Mouse (Mus musculus) c-Kit-positive CD71-positive TER-119-positive erythroid progenitor cells, embryonic 14.5 days (primary cell): ENCODE measurements around the gene Tectb.

Experiments used
- DNase-seq: peaks from one replicate; pipeline ENCODE4 v3.0.0-alpha.2; 2013; ENCODE audit warnings: low spot score

Tectb gene

DNA sequence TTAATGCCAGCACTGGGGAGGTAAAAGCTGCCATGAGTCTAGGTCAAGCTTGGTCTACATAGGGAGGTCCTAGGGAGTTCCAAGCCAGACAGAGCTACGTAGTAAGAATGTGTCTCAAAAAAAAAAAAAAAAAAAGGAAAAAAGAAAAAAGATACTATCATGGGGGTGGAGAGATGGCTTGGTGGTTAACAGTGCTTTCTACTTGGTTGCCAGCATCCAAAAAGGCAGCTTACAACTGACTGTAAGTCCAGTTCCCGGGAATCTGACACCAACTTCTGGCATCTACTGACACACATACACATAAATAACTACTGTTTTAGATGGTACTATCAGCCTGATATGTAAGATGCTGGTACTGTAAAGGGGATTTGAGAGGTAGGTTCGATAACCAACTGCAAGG lies 28.6 kb downstream of the Tectb start:
- no peak for DNase-seq

GRCm38 (mm10) chr19:55211698-55212097 lies 31.2 kb downstream of the Tectb start:
- no peak for DNase-seq

DNA sequence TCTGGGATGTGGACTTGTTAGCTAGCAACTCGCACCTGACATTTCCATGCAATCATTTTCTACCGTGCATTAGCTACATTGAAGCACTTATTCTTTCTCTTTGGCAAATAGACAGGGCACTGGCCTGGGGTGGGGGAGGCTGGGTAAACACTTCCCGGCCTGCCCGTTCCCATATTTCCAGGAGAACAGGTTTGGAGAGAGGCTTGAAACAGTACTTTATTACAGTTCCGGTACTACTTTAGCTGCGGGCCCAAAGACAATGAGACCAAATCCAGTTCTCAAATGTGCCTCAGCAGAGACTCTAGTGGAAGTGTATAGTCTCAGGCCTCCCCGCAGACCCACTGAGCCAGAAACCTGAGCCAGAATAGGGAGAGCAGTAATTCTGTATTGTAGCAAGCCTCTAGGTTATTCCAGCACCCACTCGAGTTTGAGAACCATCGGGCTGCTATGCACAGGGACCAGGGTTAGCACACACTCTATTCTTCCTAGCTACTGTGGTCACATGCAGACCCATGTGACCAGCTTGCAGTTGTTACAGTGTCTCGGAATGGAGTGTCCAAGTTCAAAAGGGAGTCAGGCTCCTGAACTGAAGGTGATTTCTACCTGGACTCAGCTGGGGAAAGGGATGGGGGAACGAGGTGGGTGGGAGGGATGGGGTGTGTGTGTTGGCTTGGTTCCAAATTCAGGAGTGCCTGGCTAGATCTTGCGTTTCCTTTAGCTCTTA lies 33.2 kb downstream of the Tectb start:
- no peak for DNase-seq

DNA sequence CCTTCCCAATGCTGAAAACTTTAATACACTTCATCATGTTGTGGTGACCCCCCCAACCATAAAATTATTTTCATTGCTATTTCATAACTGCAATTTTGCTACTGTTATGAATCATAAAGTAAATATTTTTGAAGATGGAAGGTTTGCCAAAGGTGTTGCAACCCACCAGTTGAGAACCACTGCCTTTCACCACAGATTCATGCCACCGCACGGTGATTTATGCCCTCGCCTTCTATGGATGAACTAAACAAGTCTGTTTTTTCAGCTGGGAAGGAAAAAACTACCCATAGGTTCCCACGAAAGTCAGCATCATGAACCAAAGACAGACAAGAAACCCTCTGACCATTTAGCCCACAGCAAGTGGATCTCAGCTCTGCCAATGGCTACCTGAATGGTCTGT lies 36.3 kb downstream of the Tectb start:
- DNase-seq, result no peak

DNA sequence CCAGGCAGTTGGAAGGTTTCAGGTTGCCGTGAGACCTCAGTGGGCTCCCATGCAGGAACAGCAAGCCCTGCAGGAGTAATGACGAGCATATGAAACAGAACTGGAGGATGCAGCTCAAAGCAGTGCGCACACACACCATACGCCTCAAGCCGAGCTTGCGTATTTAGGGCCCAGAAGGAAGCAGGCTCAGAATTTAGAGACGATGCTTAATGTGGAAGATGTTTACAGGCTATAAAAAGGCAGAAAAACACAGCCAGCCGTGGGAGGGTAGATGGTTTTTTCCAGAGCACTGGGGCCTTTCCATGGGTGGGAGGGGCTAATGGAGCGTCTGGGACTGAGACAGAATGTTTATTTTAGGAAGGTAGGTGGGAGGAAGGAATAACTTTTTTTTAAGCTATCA lies 36.8 kb downstream of the Tectb start:
- no peak for DNase-seq

DNA sequence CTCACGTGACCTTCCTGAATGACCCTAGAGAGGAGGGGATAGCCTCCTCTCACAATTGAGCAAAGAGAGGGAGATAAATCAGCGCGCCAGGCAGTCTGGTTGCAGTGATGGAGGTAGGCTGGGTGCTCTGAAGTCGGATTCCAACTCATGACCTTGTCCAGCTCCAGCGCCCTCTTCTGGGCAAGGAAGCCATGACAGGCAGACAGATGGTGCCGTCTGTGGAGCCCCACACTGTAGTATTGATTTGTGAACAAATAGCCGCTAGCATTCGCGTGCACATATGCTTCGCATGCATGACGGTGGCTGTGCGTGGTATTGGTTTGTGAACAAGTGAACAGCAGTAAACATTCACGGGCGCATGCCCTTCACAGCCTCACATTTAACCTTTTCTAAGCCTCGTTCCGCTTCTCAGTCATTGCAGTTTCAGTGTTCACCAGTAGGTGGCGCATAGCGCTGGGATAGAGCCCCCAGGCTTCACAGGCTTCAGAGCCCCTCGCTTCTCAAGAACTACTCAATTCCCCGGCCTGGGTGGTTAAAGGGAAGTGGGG lies 37.7 kb downstream of the Tectb start:
- peak; percentile 90 for DNase-seq

GRCm38 (mm10) chr19:55218741-55219221 lies 38.2 kb downstream of the Tectb start:
- peak; percentile 90 for DNase-seq

DNA sequence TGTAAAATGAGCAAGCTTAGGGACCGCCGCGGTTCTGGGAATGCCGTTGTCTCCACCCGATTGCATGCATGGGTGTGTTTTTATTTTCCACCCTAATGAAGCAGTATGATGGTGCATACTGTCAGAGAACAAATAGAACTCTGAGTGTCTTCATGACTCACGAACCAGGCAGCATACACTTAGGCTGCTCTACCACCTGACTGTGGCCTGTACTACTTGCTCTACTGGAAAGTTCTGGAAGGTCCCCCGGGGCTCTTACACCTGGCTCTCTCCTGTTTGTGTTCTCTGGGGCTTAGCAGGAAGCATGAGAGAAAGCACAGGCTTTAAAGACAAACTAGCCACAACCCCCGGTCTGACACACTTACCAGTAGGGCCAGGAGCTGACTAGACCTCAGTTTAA lies 38.8 kb downstream of the Tectb start:
- no peak for DNase-seq

DNA sequence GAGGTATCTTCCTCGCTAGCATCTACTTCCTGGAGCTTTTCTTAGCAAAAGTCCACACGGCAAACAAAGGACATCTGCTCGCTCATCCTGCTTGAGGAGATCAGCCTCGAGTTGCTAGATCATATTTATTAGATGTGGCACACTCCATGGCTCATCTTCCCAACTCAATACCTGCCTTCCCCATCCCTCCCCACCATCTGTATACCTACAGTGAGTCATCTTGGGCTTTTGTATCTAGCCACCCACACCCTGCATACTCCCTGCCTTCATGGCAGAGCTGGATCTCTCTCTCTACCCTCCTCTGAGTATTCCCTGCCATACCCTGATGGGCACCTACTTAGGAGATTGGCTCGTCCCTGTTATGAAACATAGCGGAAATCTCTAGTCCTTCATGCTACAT lies 40.7 kb downstream of the Tectb start:
- no peak for DNase-seq

GRCm38 (mm10) chr19:55222268-55222667 lies 41.7 kb downstream of the Tectb start:
- DNase-seq, result no peak

- no peak for DNase-seq
These were observed 46.1 kb downstream of the Tectb start for GRCm38 (mm10) chr19:55226621-55227020.

- no peak for DNase-seq
These were observed 46.6 kb downstream of the Tectb start for GRCm38 (mm10) chr19:55227135-55227534.

- no peak for DNase-seq
These were observed 50.5 kb downstream of the Tectb start for GRCm38 (mm10) chr19:55231081-55231480.

GRCm38 (mm10) chr19:55232136-55232535 lies 51.6 kb downstream of the Tectb start:
- no peak for DNase-seq

DNA sequence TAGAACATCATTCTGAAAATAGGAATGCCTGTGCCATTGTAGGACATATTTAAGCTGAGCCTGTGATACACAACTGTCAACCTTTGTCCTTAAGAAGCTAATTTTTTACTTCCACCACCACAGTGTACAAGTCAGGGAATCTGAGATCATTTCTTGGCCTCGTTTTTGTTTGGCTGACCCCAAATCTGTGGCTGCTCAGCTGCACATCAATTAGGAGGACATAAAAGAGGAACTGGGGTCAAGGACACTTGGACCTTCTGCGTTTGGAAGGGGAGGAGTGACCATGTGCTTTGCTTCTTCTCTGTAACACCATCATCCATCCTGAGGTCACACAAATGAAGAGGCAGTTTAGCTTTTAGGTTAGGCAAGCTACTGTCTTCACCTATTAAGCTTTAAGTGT lies 55.5 kb downstream of the Tectb start:
- no peak for DNase-seq

- no peak for DNase-seq
These were observed 56.0 kb downstream of the Tectb start for GRCm38 (mm10) chr19:55236564-55236963.

- DNase-seq, result no peak
These were observed 59.4 kb downstream of the Tectb start for GRCm38 (mm10) chr19:55239766-55240426.

DNA sequence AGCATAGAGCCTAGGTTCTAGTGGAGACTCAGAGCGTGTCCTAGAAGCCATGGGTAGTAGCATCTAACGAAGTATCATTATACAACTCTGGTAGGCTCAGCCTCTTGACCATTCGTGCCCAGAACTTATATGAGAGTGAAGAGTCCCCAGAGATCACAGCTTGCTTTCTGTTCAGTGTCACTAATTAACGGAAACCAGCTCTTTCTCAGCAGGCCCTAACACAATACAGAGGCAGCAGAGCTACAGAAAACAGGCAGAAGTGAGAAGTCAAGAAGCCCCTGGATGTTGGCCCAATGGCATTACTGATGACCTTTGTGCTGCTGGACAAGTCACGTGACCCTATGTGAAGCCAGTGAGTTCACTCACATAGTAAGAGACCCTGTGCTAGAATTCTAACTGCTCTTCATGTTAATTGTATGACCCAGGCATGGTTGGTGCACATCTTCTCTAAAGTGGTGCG lies 60.7 kb downstream of the Tectb start, which contains the start of gene Gucy2g:
Gene Gucy2g (minus strand): TSS at position 51 of the 460 bp plus-strand sequence.
- DNase-seq, result no peak

DNA sequence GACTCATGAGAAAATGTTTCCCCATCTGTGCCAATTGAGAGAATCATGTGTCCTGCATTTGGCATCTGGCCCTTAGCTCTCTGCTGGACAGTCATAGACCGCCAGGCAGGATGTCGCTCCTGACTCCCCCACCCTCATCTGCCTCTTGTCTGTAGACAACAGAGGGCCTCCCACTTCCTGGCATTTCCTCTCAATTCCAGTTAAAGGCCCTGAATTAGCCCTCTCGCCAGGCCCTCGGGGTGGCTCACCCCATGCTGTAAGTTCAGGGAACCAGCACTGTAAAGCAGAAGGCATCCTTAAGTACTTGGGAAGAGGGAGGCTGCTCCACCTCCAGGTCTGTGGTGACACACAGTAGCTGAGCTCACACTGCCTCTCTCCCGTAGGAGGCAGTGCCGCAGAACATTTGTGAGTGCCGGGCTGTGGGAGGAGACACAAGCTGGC lies 64.3 kb downstream of the Tectb start:
- no peak for DNase-seq
